Mouse (Mus musculus) thymus, adult 2 months (tissue): ENCODE measurements at regions not wholly inside any gene's neighbourhood (a gene's known extent, or its start where the extent isn't known, plus 50 kb on each side); places are given as distances from the start of the nearest gene placed in this dataset.

Source experiments
- CTCF ChIP-seq: fragments of 200-500 bp; IDR thresholded peaks from 2 replicates; pipeline ENCODE4 v1.5.1; 2012; ENCODE audit warnings: mild to moderate bottlenecking, control low read depth, low read length, moderate library complexity, borderline replicate concordance; ENCODE audit not compliant: control insufficient read depth, poor library complexity, insufficient read depth; ENCODE audit errors: extremely low read depth
- POLR2A ChIP-seq: fragments of 200-500 bp; IDR thresholded peaks from 2 replicates; pipeline ENCODE4 v1.6.1; 2012; ENCODE audit warnings: mild to moderate bottlenecking, low read length, control low read depth, moderate library complexity; ENCODE audit not compliant: control insufficient read depth, poor library complexity, insufficient read depth; ENCODE audit errors: extremely low read depth

GRCm38 (mm10) chr4:56506067-56506466 lies 233.8 kb upstream of the Gm26657 start:
- TF ChIP-seq CTCF: no peak
- TF ChIP-seq POLR2A: no peak
